In genomic region chr10:88390096-88390790, GRCm38 (mm10) we compare ENCODE assay signal across 8 mouse cellular contexts. TPM values are rescaled to one million over a fixed set of nuclear protein-coding genes. Genes with fewer than 3 reads are reported as not detected.
DNase-seq lines count a peak whose midpoint lies in the region; ATAC-seq lines count a peak whose summit lies in the region.

No protein-coding gene starts in this region.

- H3K27me3 ChIP-seq in liver, embryonic 11.5 days (replicated peaks; ENCODE audit: control insufficient read depth, insufficient read depth, low read length), result no peaks in the 10 kb centered on the region
- no peaks in the 10 kb centered on the region for H3K27me3 ChIP-seq in liver, embryonic 16.5 days (ENCODE audit: control insufficient read depth, insufficient read depth, low read depth, low read length)
- no peaks in the 10 kb centered on the region for H3K27me3 ChIP-seq in hindbrain, embryonic 10.5 days (ENCODE audit: insufficient read depth, poor library complexity, severe bottlenecking)

- intact Hi-C loops in left cerebral cortex, postnatal 25 days (cut with DNase I), result no loop called here

- peak overlapping the region; percentile 10; the same call in 1 of the 2 replicates for H3K4me2 ChIP-seq in liver, embryonic 11.5 days
- peak overlapping the region; percentile 11 for H3K4me2 ChIP-seq in liver, embryonic 16.5 days (ENCODE audit: low read depth, low read length)

- peaks cover 29% of the 10 kb centered on the region for H3K4me1 ChIP-seq in liver, embryonic 11.5 days (replicated peaks; ENCODE audit: control insufficient read depth, insufficient read depth, low read length)
- H3K4me1 ChIP-seq in liver, embryonic 16.5 days (ENCODE audit: control insufficient read depth, low read depth, low read length), result peaks cover 18% of the 10 kb centered on the region
- peaks cover 12% of the 10 kb centered on the region; the same call in 1 of the 2 replicates for H3K4me1 ChIP-seq in hindbrain, embryonic 10.5 days (replicated peaks)

- 45% methylated on average over 10 of the region's 10 CpGs for WGBS in liver, embryonic 11.5 days
- whole genome bisulfite sequencing in liver, embryonic 16.5 days (ENCODE audit: insufficient replicate concordance), result 36% methylated on average over 10 of the region's 10 CpGs
- WGBS in hindbrain, embryonic 10.5 days, result 65% methylated on average over 10 of the region's 10 CpGs

- H3K9ac ChIP-seq in liver, embryonic 11.5 days (ENCODE audit: low read depth, low read length), result no peak overlapping the region
- H3K9ac ChIP-seq in liver, embryonic 16.5 days (ENCODE audit: low read depth, low read length), result no peak overlapping the region

- no peak overlapping the region for H3K27ac ChIP-seq in liver, embryonic 11.5 days (ENCODE audit: low read depth, low read length)
- no peak overlapping the region for H3K27ac ChIP-seq in liver, embryonic 16.5 days (ENCODE audit: low read length)
- no peak overlapping the region for H3K27ac ChIP-seq in hindbrain, embryonic 10.5 days

- no peaks in the 10 kb centered on the region for H3K36me3 ChIP-seq in liver, embryonic 11.5 days (ENCODE audit: control insufficient read depth, insufficient read depth, low read length)
- H3K36me3 ChIP-seq in liver, embryonic 16.5 days (ENCODE audit: control insufficient read depth, insufficient read depth), result no peaks in the 10 kb centered on the region
- no peaks in the 10 kb centered on the region for H3K36me3 ChIP-seq in hindbrain, embryonic 10.5 days

- H3K4me3 ChIP-seq in liver, embryonic 11.5 days (ENCODE audit: low read depth, low read length), result no peak overlapping the region
- 0 out of 2 replicates have a peak overlapping the region, but pooled peaks have one; percentile 2 for H3K4me3 ChIP-seq in liver, embryonic 16.5 days (ENCODE audit: low read depth, low read length)
- H3K4me3 ChIP-seq in hindbrain, embryonic 10.5 days, result no peak overlapping the region

- no peak for ATAC-seq in liver, embryonic 11.5 days (replicated peaks; ENCODE audit: low FRiP score)
- ATAC-seq in liver, embryonic 16.5 days (ENCODE audit: low read depth), result no peak

- no peaks in the 10 kb centered on the region for H3K9me3 ChIP-seq in liver, embryonic 11.5 days (ENCODE audit: control insufficient read depth, low read length)
- no peaks in the 10 kb centered on the region for H3K9me3 ChIP-seq in liver, embryonic 16.5 days (replicated peaks; ENCODE audit: control insufficient read depth, low read length)
- H3K9me3 ChIP-seq in hindbrain, embryonic 10.5 days, result no peaks in the 10 kb centered on the region

- DNase-seq in liver, embryonic 11.5 days (ENCODE audit: low spot score), result no peak
- no peak for DNase-seq in liver
- DNase-seq in fibroblast of lung, adult 2 months (ENCODE audit: low read depth), result peak; percentile 57
- peak; percentile 33 for DNase-seq in thymus, postnatal 14 days
- DNase-seq in left cerebral cortex, postnatal 25 days (ENCODE audit: low spot score in 2 of 2), result no peak
- no peak for DNase-seq in cerebellum, adult 18-20 months
- no peak for DNase-seq in hindbrain, embryonic 10.5 days (ENCODE audit: low spot score)

RNA-seq across cellular contexts. Expression of gene Gnptab, which starts 11.3 kb away (rescaled TPM):
- 10.1 and 11.4 TPM in 2 replicates for polyA plus RNA-seq in liver, embryonic 11.5 days (2014; fragmentation: Nextera tagmentation; extraction: Ambion mirVana)
- polyA plus RNA-seq in liver, embryonic 16.5 days (2015; fragmentation: Nextera tagmentation; extraction: Ambion mirVana), result 2.3 and 2.4 TPM in 2 replicates
- 10 to 100 TPM; 66.6 to 68.1 TPM for total RNA-seq in left cerebral cortex, postnatal 25 days (2021)
- polyA plus RNA-seq in hindbrain, embryonic 10.5 days (2016; fragmentation: Nextera tagmentation; extraction: Ambion mirVana), result 8.7 and 9.5 TPM in 2 replicates

RNA-seq across cellular contexts. Expression of gene Dram1, which starts 11.4 kb away (rescaled TPM):
- 0.99 and 1.0 TPM in 2 replicates for polyA plus RNA-seq in liver, embryonic 11.5 days (2014; fragmentation: Nextera tagmentation; extraction: Ambion mirVana)
- 2.0 and 2.5 TPM in 2 replicates for polyA plus RNA-seq in liver, embryonic 16.5 days (2015; fragmentation: Nextera tagmentation; extraction: Ambion mirVana)
- total RNA-seq in left cerebral cortex, postnatal 25 days (2021), result under 1 TPM; 0.80 to 0.82 TPM
- 0.16 and 0.35 TPM in 2 replicates for polyA plus RNA-seq in hindbrain, embryonic 10.5 days (2016; fragmentation: Nextera tagmentation; extraction: Ambion mirVana)

Comparison
In these comparisons a context has a peak if more than half of its experiments do, and no peak if none do; other contexts are left out.
1. DNase-seq: peak in fibroblast of lung, adult 2 months (single experiment) and thymus, postnatal 14 days (single experiment); none in liver, embryonic 11.5 days (single experiment), liver (single experiment), left cerebral cortex, postnatal 25 days (0 of 2), cerebellum, adult 18-20 months (0 of 2) and hindbrain, embryonic 10.5 days (single experiment).